Mouse (Mus musculus) cerebellum, postnatal 4 days (tissue): ENCODE data around the gene Podn.

Experiments used
- DNase-seq, 2 experiments: peaks; one replicate each; pipeline ENCODE4 v3.0.0; 2022; ENCODE audit warnings: low spot score in 2 of 2, mixed read lengths in 1 of 2

Podn gene

DNA sequence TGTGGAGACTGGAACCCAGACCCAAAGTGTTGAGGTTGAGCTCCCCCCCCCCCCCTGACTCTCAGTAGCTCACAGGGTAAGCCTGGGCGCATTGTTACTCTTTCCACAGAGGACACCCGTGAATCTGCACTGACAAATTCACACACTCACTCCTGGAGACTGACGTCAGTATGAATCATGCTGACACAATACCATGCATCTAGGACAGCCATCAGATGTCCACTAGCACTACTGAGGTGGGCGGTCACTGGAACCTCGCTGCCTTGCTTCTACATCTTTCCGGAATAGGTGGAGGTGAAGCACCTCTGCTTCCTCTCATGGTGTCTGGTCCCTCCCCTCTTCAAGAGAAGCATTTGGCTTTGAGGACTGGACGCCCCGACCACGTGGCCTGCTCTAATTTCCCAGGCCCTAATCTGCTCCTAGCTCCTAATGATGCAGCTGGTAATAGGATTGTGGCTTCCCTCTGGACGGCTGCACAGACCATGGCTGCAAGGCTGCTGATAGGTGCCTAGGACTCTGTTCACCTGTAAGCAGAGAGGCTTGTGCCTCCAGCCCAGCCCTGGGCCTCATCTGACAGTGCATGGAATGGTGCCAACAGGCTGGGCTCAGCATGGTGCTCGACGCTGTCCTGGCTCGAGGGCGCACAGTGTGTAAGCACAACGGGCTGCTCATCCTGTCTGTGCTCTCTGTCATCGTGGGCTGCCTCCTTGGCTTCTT, 128.1 kb downstream of the Podn start, which contains the start of gene Slc1a7:
Gene Slc1a7, plus strand, starts transcription at position 367 of the 717 bp plus-strand sequence.
- no peak for DNase-seq

GRCm38 (mm10) chr4:107966416-107967109, 129.7 kb downstream of the Podn start:
- no peak for DNase-seq
